Mouse (Mus musculus): ENCODE measurements around the gene D3Ertd254e. TPM values are rescaled to one million over a fixed set of nuclear protein-coding genes. Genes with fewer than 3 reads are reported as not detected.
"Not testable (repeated sequence)": the region's sequence is repeated elsewhere in the genome, so short reads cannot be mapped to it uniquely, and the experiment has no call there.

Gene D3Ertd254e
- total RNA-seq (2021) = 1 to 10 TPM; 1.6 to 2.1 TPM
- long read RNA-seq, experiment 1 = 0 reads
- long read RNA-seq, experiment 2, partial matches to known transcripts = 0 of 1 reads
- long read RNA-seq, experiment 2, other reads (novel, unspliced or antisense) = 1 of 1 reads

GRCm38 (mm10) chr3:36150934-36151686, at the start of gene D3Ertd254e:
Gene D3Ertd254e, plus strand, starts transcription at chr3:36151017.
- DNase-seq = peak; percentile 73 to 80
- intact Hi-C loops (cut with DNase I) = no loop called here

GRCm38 (mm10) chr3:36116076-36116475, 34.7 kb upstream of the D3Ertd254e start:
- no peak for DNase-seq
- intact Hi-C loops (cut with DNase I) = no loop called here

- DNase-seq = no peak
- intact Hi-C loops (cut with DNase I) = no loop called here
Observed at GRCm38 (mm10) chr3:36119684-36120548, 30.9 kb upstream of the D3Ertd254e start.

- DNase-seq; intact Hi-C loops (cut with DNase I): not testable (repeated sequence)
Observed at GRCm38 (mm10) chr3:36126176-36126575, 24.6 kb upstream of the D3Ertd254e start.

GRCm38 (mm10) chr3:36136152-36136551, 14.7 kb upstream of the D3Ertd254e start:
- DNase-seq = no peak
- intact Hi-C loops (cut with DNase I) = no loop called here

GRCm38 (mm10) chr3:36137560-36137959, 13.3 kb upstream of the D3Ertd254e start:
- intact Hi-C loops (cut with DNase I) = no loop called here
- no peak for DNase-seq

GRCm38 (mm10) chr3:36138171-36138660, 12.6 kb upstream of the D3Ertd254e start:
- intact Hi-C loops (cut with DNase I) = no loop called here
- DNase-seq = no peak

- no peak for DNase-seq
- intact Hi-C loops (cut with DNase I) = no loop called here
Observed at GRCm38 (mm10) chr3:36138996-36139395, 11.8 kb upstream of the D3Ertd254e start.

- intact Hi-C loops (cut with DNase I) = no loop called here
- no peak for DNase-seq
Observed at GRCm38 (mm10) chr3:36150537-36150933, 282 bp upstream of the D3Ertd254e start.

GRCm38 (mm10) chr3:36155268-36155667, 4.5 kb downstream of the D3Ertd254e start:
- DNase-seq = no peak
- intact Hi-C loops (cut with DNase I) = no loop called here

- DNase-seq = no peak
- intact Hi-C loops (cut with DNase I) = no loop called here
Observed at GRCm38 (mm10) chr3:36170670-36171210, 19.9 kb downstream of the D3Ertd254e start.

GRCm38 (mm10) chr3:36171348-36171747, 20.5 kb downstream of the D3Ertd254e start:
- DNase-seq = no peak
- intact Hi-C loops (cut with DNase I) = no loop called here

GRCm38 (mm10) chr3:36173761-36174160, 22.9 kb downstream of the D3Ertd254e start:
- no peak for DNase-seq

GRCm38 (mm10) chr3:36181519-36181918, 30.7 kb downstream of the D3Ertd254e start:
- intact Hi-C loops (cut with DNase I) = no loop called here
- DNase-seq = peak in 1 of 2 experiments; percentile 15

More at GRCm38 (mm10) chr3:36173761-36174160, 22.9 kb downstream of the D3Ertd254e start:
- intact Hi-C loops (cut with DNase I) = no loop called here

- intact Hi-C loops (cut with DNase I) = no loop called here
- no peak for DNase-seq
Observed at GRCm38 (mm10) chr3:36186510-36186909, 35.7 kb downstream of the D3Ertd254e start.

GRCm38 (mm10) chr3:36189243-36189642, 38.4 kb downstream of the D3Ertd254e start:
- no peak for DNase-seq
- intact Hi-C loops (cut with DNase I) = no loop called here

GRCm38 (mm10) chr3:36201098-36201497, 50.3 kb downstream of the D3Ertd254e start:
- intact Hi-C loops (cut with DNase I) = no loop called here
- no peak for DNase-seq

- intact Hi-C loops (cut with DNase I) = no loop called here
- no peak for DNase-seq
Observed at GRCm38 (mm10) chr3:36202932-36203331, 52.1 kb downstream of the D3Ertd254e start.

GRCm38 (mm10) chr3:36207520-36208264, 56.9 kb downstream of the D3Ertd254e start:
- no peak for DNase-seq
- intact Hi-C loops (cut with DNase I) = no loop called here
